Mouse (Mus musculus) urinary bladder, adult 18-20 months (tissue): ENCODE data around the gene Ift52.

Experiments
- DNase-seq, 2 experiments: peaks; one replicate each; pipeline ENCODE4 v3.0.0; 2022; ENCODE audit warnings: low spot score in 2 of 2, mixed read lengths in 2 of 2

Ift52 gene

GRCm38 (mm10) chr2:163074808-163075207 lies 57.7 kb downstream of the Ift52 start:
- DNase-seq: no peak

GRCm38 (mm10) chr2:163075234-163075633 lies 58.1 kb downstream of the Ift52 start:
- DNase-seq: peak in 1 of 2 experiments; percentile 37

DNA sequence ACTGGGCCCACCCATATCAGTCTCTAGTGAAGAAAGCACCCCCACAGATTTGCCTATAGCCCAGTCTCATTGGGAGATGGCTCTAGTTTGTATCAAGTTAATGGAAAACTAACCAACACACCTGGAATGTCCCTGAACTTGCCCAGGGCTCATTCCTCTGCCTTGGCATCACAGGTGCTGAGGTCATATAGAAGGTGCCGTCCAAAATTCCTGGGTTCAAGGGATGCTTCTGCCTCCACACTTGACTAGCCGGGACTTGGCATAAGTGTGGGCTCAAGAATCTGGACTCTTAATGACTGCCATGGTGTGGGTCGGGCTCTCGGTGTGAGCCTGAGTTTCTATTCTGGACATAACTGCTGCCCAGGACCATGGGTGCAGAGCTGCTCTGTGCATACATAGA lies 61.9 kb downstream of the Ift52 start:
- DNase-seq: no peak

- no peak for DNase-seq
These were observed 65.4 kb downstream of the Ift52 start for GRCm38 (mm10) chr2:163082591-163082990.

GRCm38 (mm10) chr2:163084519-163084918 lies 67.4 kb downstream of the Ift52 start:
- DNase-seq: no peak

- DNase-seq: no peak
These were observed 67.9 kb downstream of the Ift52 start for GRCm38 (mm10) chr2:163085047-163085446.

DNA sequence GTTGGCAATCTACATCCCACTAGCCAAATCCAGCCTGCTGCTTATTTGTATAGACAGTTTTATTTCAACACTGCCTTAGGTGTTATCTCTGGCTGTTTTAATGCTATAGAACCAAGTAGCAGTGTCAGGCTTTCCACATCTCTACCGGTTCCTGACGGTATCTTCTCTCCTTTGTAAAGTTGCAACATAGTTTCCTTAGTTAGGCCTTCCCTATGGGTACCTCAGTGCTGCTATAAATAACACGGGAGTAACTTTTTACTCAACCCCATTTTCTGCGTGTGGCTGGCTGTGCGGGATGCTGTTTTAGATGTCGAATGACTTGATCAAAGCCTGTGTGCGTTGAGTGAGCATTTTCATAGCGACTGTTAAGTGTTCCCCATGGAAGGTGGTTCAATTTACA lies 69.4 kb downstream of the Ift52 start:
- no peak for DNase-seq

DNA sequence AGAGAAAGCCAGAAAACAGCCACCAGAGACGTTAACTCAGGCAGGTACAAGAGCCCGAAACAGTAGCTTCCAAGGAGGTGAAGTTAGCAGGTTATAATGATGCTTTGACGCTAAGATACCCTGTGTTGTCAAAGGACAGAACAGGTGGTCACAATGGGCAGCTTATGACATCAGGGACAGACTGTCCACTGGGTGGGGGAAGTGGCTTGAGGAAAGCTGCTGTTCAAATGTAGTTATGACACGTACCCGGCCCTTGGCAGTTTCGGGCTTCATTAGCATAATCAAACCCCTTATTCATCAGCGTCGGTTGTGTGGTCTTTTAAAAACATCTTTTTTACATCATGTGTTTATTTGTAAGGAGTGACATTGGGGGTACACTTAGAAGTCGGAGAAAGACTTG lies 70.6 kb downstream of the Ift52 start, which contains the start of gene Gtsf1l:
Gene Gtsf1l (minus strand): TSS at position 128 of the 400 bp plus-strand sequence.
- DNase-seq: no peak

DNA sequence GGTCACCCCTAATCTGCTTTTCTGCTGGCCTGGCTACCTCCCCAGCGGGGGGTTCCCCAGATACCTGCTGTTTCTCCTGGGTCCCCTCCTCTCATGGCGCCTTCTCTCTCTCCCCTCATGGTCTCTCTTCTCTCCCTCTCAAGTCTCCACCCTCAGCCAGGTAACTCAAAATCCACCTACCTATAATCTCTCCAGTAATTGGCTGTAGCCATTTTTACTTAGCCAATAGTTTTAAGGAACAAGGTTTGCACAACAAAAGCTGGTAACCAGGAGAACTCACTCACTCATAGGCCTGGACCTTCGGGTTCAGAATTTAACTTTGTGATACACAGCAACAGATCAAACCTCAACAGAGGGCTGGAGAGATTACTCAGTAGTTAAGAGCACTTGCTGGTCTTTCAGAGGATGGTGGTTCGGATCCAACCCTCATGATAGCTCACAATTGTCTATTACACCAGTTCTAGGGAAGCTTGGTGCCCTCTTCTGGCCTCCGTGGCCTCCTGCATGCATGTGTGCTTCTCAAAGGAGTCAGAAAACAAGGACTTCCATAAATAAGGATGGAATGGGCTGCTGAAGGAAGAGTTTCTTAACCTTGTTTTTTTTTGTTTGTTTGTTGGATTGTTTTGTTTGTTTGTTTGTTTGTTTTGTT lies 72.4 kb downstream of the Ift52 start:
- DNase-seq: no peak

DNA sequence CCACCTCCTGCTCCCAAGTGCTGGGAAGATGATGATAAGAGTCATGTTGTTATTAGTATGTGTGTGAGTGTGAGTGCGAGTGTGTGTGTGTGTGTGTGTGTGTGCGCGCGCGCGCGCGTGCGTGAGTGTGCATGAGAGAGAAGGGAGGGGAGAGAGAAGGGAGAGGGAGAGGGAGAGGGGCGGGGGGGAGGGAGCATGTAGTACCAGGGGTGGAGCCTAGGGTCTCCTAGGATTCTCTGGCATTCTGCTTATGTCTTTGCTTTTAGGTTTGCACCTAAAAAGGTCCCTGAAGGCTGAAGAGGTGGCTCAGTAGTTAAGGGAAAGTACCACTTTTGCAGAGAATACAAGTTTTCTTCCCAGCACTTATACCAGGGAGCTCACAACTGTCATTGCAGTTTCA lies 77.8 kb downstream of the Ift52 start:
- no peak for DNase-seq
